Mouse (Mus musculus): ENCODE measurements around the gene Hcn2. TPM values are rescaled to one million over a fixed set of nuclear protein-coding genes. Genes with fewer than 3 reads are reported as not detected.

The Hcn2 gene
- polyA plus RNA-seq, 1 experiment from 2014 or later: not detected

DNA sequence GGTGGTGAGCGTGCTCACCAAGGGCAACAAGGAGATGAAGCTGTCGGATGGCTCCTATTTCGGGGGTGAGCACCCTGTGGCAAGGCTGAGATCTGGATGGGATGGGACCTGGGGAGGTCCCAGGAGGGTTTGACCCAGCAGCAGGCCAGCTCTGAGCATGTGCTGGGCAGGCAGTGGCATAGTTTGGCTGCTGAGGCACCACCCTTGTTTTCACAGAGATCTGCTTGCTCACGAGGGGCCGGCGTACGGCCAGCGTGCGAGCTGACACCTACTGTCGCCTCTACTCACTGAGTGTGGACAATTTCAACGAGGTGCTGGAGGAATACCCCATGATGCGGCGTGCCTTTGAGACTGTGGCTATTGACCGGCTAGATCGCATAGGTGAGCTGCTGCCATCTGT lies 17.4 kb downstream of the Hcn2 start:
- ATAC-seq (ENCODE audit: insufficient read depth) (no peak), DNase-seq (no peak)
- Histone ChIP-seq H3K4me3 (ENCODE audit: low read depth, low read length) (no peak overlapping the region), H3K36me3 (ENCODE audit: insufficient read depth) (peaks cover 46% of the 10 kb centered on the region), H3K9me3 (ENCODE audit: low read depth, low read length) (peaks cover 32% of the 10 kb centered on the region), H3K27ac (ENCODE audit: low read depth) (no peak overlapping the region), H3K4me2 (no peak overlapping the region), H3K9ac (no peak overlapping the region), H3K27me3 (ENCODE audit: insufficient read depth, low read length) (no peaks in the 10 kb centered on the region), H3K4me1 (ENCODE audit: insufficient read depth) (no peaks in the 10 kb centered on the region)
- WGBS: 91% methylated on average over 15 of the region's 15 CpGs
- TF ChIP-seq CTCF (IDR thresholded peaks at IDR 0.05; ENCODE audit: low read depth): no peak

DNA sequence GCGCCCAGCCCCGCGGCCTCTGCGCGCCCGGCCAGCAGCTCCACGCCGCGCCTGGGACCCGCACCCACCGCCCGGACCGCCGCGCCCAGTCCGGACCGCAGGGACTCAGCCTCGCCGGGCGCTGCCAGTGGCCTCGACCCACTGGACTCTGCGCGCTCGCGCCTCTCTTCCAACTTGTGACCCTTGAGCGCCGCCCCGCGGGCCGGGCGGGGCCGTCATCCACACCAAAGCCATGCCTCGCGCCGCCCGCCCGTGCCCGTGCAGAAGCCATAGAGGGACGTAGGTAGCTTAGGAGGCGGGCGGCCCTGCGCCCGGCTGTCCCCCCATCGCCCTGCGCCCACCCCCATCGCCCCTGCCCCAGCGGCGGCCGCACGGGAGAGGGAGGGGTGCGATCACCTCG lies 18.9 kb downstream of the Hcn2 start:
- peaks cover 61% of the 10 kb centered on the region for H3K36me3 ChIP-seq (ENCODE audit: insufficient read depth)
- ATAC-seq (ENCODE audit: insufficient read depth) (no peak), DNase-seq (no peak)
- no peak for TF ChIP-seq CTCF (IDR thresholded peaks at IDR 0.05; ENCODE audit: low read depth)
- no peaks in the 10 kb centered on the region for H3K4me1 ChIP-seq (ENCODE audit: insufficient read depth)
- 0 out of 2 replicates have a peak overlapping the region, but pooled peaks have one; percentile 3 for H3K4me2 ChIP-seq
- H3K4me3 ChIP-seq (ENCODE audit: low read depth, low read length): no peak overlapping the region
- 34% methylated on average over 50 of the region's 52 CpGs for WGBS
- H3K9ac ChIP-seq: no peak overlapping the region
- H3K27ac ChIP-seq (ENCODE audit: low read depth): no peak overlapping the region
- no peaks in the 10 kb centered on the region for H3K27me3 ChIP-seq (ENCODE audit: insufficient read depth, low read length)
- peaks cover 47% of the 10 kb centered on the region for H3K9me3 ChIP-seq (ENCODE audit: low read depth, low read length)

DNA sequence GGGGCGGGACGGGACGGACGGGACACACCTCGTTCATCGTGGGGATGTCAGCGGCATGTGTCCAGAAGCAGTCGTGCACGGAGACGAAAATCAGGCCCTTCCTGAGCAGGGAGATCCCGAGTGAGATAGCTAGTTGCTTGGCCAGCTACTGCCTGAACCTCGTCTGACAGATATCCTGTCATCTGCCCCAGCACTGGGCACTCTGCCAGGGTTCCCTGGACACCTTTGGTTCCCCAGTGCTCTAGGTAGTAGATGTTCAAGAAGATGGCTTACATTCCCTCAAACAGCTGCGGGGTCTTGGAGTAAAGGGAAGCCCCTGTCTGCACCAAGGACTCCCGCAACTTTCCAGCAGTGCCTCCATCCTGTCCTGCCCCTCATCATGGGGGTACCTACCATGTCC lies 20.3 kb downstream of the Hcn2 start:
- no peak for ATAC-seq (ENCODE audit: insufficient read depth)
- Histone ChIP-seq H3K4me2 (no peak overlapping the region), H3K27ac (ENCODE audit: low read depth) (no peak overlapping the region), H3K4me1 (ENCODE audit: insufficient read depth) (no peaks in the 10 kb centered on the region), H3K36me3 (ENCODE audit: insufficient read depth) (peaks cover 75% of the 10 kb centered on the region), H3K27me3 (ENCODE audit: insufficient read depth, low read length) (no peaks in the 10 kb centered on the region), H3K9me3 (ENCODE audit: low read depth, low read length) (peaks cover 54% of the 10 kb centered on the region), H3K9ac (no peak overlapping the region), H3K4me3 (ENCODE audit: low read depth, low read length) (no peak overlapping the region)
- no peak for DNase-seq
- TF ChIP-seq CTCF (IDR thresholded peaks at IDR 0.05; ENCODE audit: low read depth): no peak
- WGBS: 75% methylated on average over 14 of the region's 14 CpGs

DNA sequence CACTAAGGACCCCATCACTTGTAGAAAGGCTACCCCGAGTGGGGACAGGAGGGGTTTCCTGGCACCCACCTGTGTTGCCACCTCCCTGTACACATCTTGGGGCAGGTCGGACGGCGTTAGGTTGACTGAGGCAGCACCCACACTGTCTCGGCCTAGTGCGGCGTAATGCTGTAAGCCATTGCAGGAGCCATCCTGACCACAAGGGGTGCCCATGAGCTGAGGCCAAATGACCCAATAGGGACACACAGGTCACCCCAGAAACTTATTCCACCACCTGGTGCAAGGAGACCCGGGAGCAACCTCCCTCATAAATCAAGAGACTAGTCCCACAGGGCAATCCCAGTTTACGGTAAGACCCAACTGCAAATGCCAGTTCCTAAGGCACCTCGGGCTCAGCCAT lies 21.8 kb downstream of the Hcn2 start:
- Histone ChIP-seq H3K4me3 (ENCODE audit: low read depth, low read length) (no peak overlapping the region), H3K36me3 (ENCODE audit: insufficient read depth) (peaks cover 89% of the 10 kb centered on the region), H3K27ac (ENCODE audit: low read depth) (no peak overlapping the region), H3K27me3 (ENCODE audit: insufficient read depth, low read length) (no peaks in the 10 kb centered on the region), H3K4me1 (ENCODE audit: insufficient read depth) (no peaks in the 10 kb centered on the region), H3K9ac (no peak overlapping the region), H3K9me3 (ENCODE audit: low read depth, low read length) (peaks cover 54% of the 10 kb centered on the region), H3K4me2 (no peak overlapping the region)
- ATAC-seq (ENCODE audit: insufficient read depth) (no peak), DNase-seq (no peak)
- WGBS: 93% methylated on average over 10 of the region's 10 CpGs
- peak; percentile 56 for TF ChIP-seq CTCF (IDR thresholded peaks at IDR 0.05; ENCODE audit: low read depth)

DNA sequence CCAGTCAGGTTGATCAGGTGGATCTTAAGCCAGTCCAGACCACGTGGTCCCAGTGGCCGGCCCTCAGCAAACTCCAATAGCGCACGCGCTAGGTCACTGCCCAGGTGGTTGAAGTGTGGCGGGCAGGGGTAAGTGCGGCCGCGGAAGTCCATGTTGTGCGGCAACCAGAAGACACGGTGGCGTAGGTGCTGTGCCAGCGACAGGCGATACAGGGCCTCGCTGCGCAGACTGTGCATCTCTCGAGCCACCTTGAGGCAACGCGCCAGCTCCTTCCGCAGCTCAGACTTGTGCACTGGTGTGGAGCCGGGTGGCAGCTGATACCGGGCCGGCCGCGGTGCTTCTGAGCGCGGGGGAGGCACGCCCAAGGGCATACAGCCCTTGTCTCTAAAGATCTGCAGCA lies 22.8 kb downstream of the Hcn2 start:
- H3K9me3 ChIP-seq (ENCODE audit: low read depth, low read length): peaks cover 54% of the 10 kb centered on the region

DNA sequence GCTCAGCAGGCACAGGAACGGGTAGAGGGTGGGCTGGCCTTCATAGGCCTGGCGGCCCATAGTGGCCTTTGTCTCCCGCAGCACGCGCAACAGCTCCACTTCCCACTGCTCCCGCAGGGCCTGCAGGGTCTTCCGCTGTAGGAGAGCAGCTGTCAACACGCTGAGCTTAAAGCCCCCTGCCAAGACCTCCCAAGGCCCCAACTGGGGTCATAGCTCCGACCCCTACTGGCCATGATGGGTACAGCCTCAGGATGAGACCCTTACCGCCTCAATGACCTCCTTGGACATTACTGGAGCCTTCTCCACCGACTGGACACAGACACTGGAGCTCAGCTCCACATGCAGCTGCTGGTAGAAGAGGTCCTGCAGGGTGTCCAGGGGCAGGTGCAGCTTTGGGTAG lies 24.4 kb downstream of the Hcn2 start:
- peak; percentile 29 for TF ChIP-seq CTCF (IDR thresholded peaks at IDR 0.05; ENCODE audit: low read depth)
- Histone ChIP-seq H3K4me3 (ENCODE audit: low read depth, low read length) (no peak overlapping the region), H3K36me3 (ENCODE audit: insufficient read depth) (peaks cover 80% of the 10 kb centered on the region), H3K27ac (ENCODE audit: low read depth) (no peak overlapping the region), H3K9me3 (ENCODE audit: low read depth, low read length) (peaks cover 51% of the 10 kb centered on the region), H3K4me1 (ENCODE audit: insufficient read depth) (no peaks in the 10 kb centered on the region), H3K4me2 (no peak overlapping the region), H3K27me3 (ENCODE audit: insufficient read depth, low read length) (no peaks in the 10 kb centered on the region), H3K9ac (no peak overlapping the region)
- ATAC-seq (ENCODE audit: insufficient read depth) (no peak), DNase-seq (no peak)
- WGBS: 75% methylated on average over 11 of the region's 11 CpGs

More for the DNA sequence above, 22.8 kb downstream of the Hcn2 start:
- DNase-seq (no peak), ATAC-seq (ENCODE audit: insufficient read depth) (no peak)
- Histone ChIP-seq H3K9ac (no peak overlapping the region), H3K27me3 (ENCODE audit: insufficient read depth, low read length) (no peaks in the 10 kb centered on the region), H3K4me1 (ENCODE audit: insufficient read depth) (no peaks in the 10 kb centered on the region), H3K4me3 (ENCODE audit: low read depth, low read length) (no peak overlapping the region), H3K27ac (ENCODE audit: low read depth) (no peak overlapping the region), H3K36me3 (ENCODE audit: insufficient read depth) (peaks cover 96% of the 10 kb centered on the region), H3K4me2 (no peak overlapping the region)
- WGBS: 97% methylated on average over 28 of the region's 28 CpGs
- TF ChIP-seq CTCF (IDR thresholded peaks at IDR 0.05; ENCODE audit: low read depth): no peak

DNA sequence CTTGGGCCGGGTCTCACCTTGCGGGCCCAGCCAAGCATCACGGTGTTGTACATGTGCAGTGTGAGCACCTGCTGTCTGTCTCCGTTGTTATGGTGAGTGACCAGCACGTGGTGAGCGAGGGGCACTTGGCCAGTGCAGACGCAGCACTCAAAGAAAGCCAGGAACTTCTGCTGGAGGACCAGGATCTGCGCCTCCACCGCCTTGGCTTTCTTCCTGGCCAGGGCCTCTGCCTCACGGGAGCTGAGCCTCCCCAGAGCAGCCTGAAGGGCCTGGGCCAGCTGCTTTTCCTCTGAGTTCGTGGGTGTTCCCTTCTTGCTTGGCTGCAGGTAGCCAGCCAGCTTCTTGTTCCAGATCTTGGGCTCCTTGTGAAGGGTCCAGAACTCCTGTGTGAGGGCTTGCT lies 26.7 kb downstream of the Hcn2 start:
- H3K9ac ChIP-seq: no peak overlapping the region
- peaks cover 29% of the 10 kb centered on the region for H3K9me3 ChIP-seq (ENCODE audit: low read depth, low read length)
- H3K27me3 ChIP-seq (ENCODE audit: insufficient read depth, low read length): no peaks in the 10 kb centered on the region
- ATAC-seq (ENCODE audit: insufficient read depth) (no peak), DNase-seq (no peak)
- H3K4me1 ChIP-seq (ENCODE audit: insufficient read depth): no peaks in the 10 kb centered on the region
- H3K4me3 ChIP-seq (ENCODE audit: low read depth, low read length): no peak overlapping the region
- no peak overlapping the region for H3K27ac ChIP-seq (ENCODE audit: low read depth)
- H3K4me2 ChIP-seq: no peak overlapping the region
- TF ChIP-seq CTCF (IDR thresholded peaks at IDR 0.05; ENCODE audit: low read depth): no peak
- peaks cover 57% of the 10 kb centered on the region for H3K36me3 ChIP-seq (ENCODE audit: insufficient read depth)
- 89% methylated on average over 11 of the region's 11 CpGs for WGBS
